Mouse (Mus musculus) small intestine, adult 2 months (tissue): ENCODE measurements around the gene Cfap43.

ENCODE experiments used
- CTCF ChIP-seq: fragments of 200-500 bp; IDR thresholded peaks from 2 replicates; pipeline ENCODE4 v1.5.1; 2012; ENCODE audit warnings: low read depth, mild to moderate bottlenecking, control low read depth, inconsistent platforms, low read length, moderate library complexity, mixed read lengths; ENCODE audit not compliant: insufficient replicate concordance, insufficient read length; ENCODE audit errors: extremely low read depth
- POLR2A ChIP-seq: fragments of 200-500 bp; IDR thresholded peaks from 2 replicates; pipeline ENCODE4 v1.6.1; 2012; ENCODE audit warnings: low read depth, mild to moderate bottlenecking, control low read depth, inconsistent platforms, low read length, moderate library complexity

GRCm38 (mm10) chr19:47876252-47876651 lies 42.8 kb downstream of the Cfap43 start:
- TF ChIP-seq CTCF = no peak
- no peak for TF ChIP-seq POLR2A
